Mouse (Mus musculus) intestine, embryonic 16.5 days (tissue): ENCODE measurements around the gene Rrp7a. TPM values are rescaled to one million over a fixed set of nuclear protein-coding genes. Genes with fewer than 3 reads are reported as not detected.

Experiments used
- ATAC-seq: fragments of 200-750 bp; cut with Nextera tagmentation; 2 replicates; pipeline ENCODE4 v1.8.0; 2017; ENCODE audit warnings: moderate TSS enrichment, moderate library complexity
- H3K27ac ChIP-seq: fragments of 300-500 bp; sonication (generic); 2 replicates; pipeline ENCODE4 v1.5.1; 2014; ENCODE audit warnings: mild to moderate bottlenecking, low read length
- H3K27me3 ChIP-seq: fragments of 300-500 bp; sonication (generic); replicated peaks from 2 replicates; pipeline ENCODE4 v1.6.1; 2014; ENCODE audit warnings: low read length, control low read depth, mixed read lengths; ENCODE audit not compliant: control insufficient read depth, insufficient read depth
- H3K36me3 ChIP-seq: fragments of 300-500 bp; sonication (generic); 2 replicates; pipeline ENCODE4 v1.6.1; 2014; ENCODE audit warnings: low read length, control low read depth; ENCODE audit not compliant: control insufficient read depth, insufficient read depth
- H3K4me1 ChIP-seq: fragments of 300-500 bp; sonication (generic); 2 replicates; pipeline ENCODE4 v1.6.1; 2014; ENCODE audit warnings: low read length, control low read depth, mixed read lengths; ENCODE audit not compliant: control insufficient read depth, insufficient read depth
- H3K4me2 ChIP-seq: fragments of 300-500 bp; sonication (generic); 2 replicates; pipeline ENCODE4 v1.6.1; 2014; ENCODE audit warnings: low read depth, low read length, control low read depth
- H3K4me3 ChIP-seq: fragments of 300-500 bp; sonication (generic); 2 replicates; pipeline ENCODE4 v1.5.1; 2014; ENCODE audit warnings: mild to moderate bottlenecking, low read length
- H3K9ac ChIP-seq: fragments of 300-500 bp; sonication (generic); 2 replicates; pipeline ENCODE4 v1.6.1; 2014; ENCODE audit warnings: low read depth, low read length
- H3K9me3 ChIP-seq: fragments of 300-500 bp; sonication (generic); 2 replicates; pipeline ENCODE4 v1.6.1; 2016; ENCODE audit warnings: low read length, control low read depth; ENCODE audit not compliant: control insufficient read depth
- WGBS: fragments of 180-500 bp; shearing (Covaris S2); extraction: QIAGEN DNeasy Blood & Tissue Kit; methylation state at CpG from one replicate; pipeline ENCODE4 v1.1.7; 2014; 5-methylcytosine and 5-hydroxymethylcytosine counted together
- polyA plus RNA-seq: library from polyadenylated mRNA; unstranded; fragments of >200 nt; fragmentation: Nextera tagmentation; extraction: Ambion mirVana; gene quantifications from 2 replicates; pipeline ENCODE4 v1.2.1, GENCODE M21; 2015

The Rrp7a gene
- polyA plus RNA-seq, 1 experiment from 2014 or later = 75.4 TPM

DNA sequence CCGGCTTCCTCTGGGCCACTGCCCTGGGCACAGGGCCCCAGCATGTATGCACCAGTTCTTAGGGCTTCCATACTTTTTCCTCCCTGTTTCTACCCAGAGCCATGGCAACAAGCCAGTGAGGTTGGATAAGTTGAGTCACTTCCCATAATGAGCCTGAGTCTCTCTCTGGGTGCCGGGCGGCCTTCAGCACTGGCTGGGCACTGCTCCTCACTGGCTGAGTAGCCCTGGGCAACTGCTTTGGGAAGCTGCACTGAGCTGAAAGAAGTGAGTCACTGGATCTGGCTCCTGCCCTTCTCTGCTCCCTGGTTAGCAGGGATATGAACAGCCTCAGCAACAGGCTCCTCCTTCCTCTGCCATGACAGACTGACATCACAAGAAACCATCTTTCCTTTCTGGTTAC, 44.0 kb upstream of the Rrp7a start:
- H3K27me3 ChIP-seq = no peaks in the 10 kb centered on the region
- no peak for ATAC-seq
- H3K36me3 ChIP-seq = peaks cover 5% of the 10 kb centered on the region; the same call in 1 of the 2 replicates
- no peaks in the 10 kb centered on the region for H3K9me3 ChIP-seq
- peaks cover 47% of the 10 kb centered on the region for H3K4me1 ChIP-seq
- no peak overlapping the region for H3K4me2 ChIP-seq
- no peak overlapping the region for H3K4me3 ChIP-seq
- WGBS = 83% methylated on average over 3 of the region's 3 CpGs
- no peak overlapping the region for H3K9ac ChIP-seq
- peak overlapping the region; percentile 15; the same call in 1 of the 2 replicates for H3K27ac ChIP-seq

DNA sequence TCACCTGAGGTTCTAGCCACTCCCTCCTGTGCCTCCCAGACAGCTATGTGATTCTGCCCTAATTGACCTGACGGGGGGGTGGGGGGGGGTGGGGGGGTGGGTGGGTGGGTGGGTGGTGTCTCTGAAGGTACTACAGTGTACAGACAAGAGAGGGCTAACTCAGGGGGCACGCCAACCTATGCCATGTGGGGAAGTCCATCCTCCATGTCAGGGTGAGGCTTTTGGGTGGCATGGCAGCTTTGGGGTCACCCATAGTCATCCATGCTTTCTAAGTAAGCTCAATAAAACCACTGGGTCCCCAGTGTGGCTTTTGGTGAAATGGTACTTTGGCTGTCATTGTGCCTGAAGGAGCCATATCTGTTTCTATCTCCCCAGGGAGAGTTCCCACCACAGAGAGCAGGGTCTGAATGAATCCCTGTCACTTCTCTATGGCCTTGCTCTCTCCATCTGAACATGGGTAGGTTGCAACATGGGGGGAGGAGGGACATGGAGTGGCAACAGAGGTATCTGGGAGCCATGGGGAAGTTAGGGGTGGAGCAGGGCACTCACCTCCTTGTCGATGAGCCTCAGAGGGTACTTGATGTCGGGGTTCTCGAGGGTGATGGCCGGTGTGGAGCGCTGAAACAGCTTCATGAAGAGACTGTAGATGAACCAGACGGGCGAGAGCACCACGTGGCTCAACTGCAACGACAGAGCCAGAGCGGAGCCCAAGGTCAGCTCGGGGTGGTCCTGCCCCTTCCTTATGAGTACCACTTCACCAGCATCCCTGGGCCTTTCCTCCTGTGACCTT, 43.1 kb upstream of the Rrp7a start:
- no peak overlapping the region for H3K27ac ChIP-seq
- H3K4me2 ChIP-seq = no peak overlapping the region
- H3K4me1 ChIP-seq = peaks cover 41% of the 10 kb centered on the region
- no peak overlapping the region for H3K9ac ChIP-seq
- no peaks in the 10 kb centered on the region for H3K27me3 ChIP-seq
- WGBS = 86% methylated on average over 13 of the region's 13 CpGs
- no peaks in the 10 kb centered on the region for H3K9me3 ChIP-seq
- no peak for ATAC-seq
- H3K4me3 ChIP-seq = no peak overlapping the region
- H3K36me3 ChIP-seq = peaks cover 5% of the 10 kb centered on the region; the same call in 1 of the 2 replicates

DNA sequence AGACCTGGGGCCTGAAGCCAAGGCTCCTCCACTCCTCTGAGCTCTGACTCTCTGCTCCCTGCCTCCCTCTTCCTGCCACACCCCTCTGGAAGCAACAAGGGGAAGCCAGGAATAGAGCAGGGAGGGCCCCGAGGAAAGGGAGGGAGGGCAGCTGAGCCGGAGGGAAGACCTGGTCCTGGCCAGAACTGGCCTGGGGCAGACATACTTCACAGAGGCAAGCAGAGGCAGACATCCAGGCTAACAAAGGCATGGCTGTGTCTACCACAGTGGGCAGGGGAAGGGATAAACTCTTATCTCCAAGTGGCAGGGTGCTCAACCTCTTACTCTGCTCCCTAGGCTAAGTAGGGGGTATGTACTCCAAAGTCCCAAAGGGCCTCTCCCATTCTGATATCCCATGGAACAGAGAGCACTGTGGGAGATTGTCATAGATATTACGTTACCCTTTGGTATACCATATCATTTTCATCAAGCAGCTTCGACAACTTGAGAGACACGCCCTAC, 42.4 kb upstream of the Rrp7a start:
- peak; percentile 74 for ATAC-seq
- Histone ChIP-seq H3K27ac (peak overlapping the region; percentile 73), H3K27me3 (no peaks in the 10 kb centered on the region), H3K36me3 (peaks cover 5% of the 10 kb centered on the region; the same call in 1 of the 2 replicates), H3K4me1 (peaks cover 35% of the 10 kb centered on the region), H3K4me3 (no peak overlapping the region), H3K9ac (no peak overlapping the region), H3K9me3 (no peaks in the 10 kb centered on the region), H3K4me2 (no peak overlapping the region)
- WGBS = 48% methylated on average over 5 of the region's 5 CpGs

DNA sequence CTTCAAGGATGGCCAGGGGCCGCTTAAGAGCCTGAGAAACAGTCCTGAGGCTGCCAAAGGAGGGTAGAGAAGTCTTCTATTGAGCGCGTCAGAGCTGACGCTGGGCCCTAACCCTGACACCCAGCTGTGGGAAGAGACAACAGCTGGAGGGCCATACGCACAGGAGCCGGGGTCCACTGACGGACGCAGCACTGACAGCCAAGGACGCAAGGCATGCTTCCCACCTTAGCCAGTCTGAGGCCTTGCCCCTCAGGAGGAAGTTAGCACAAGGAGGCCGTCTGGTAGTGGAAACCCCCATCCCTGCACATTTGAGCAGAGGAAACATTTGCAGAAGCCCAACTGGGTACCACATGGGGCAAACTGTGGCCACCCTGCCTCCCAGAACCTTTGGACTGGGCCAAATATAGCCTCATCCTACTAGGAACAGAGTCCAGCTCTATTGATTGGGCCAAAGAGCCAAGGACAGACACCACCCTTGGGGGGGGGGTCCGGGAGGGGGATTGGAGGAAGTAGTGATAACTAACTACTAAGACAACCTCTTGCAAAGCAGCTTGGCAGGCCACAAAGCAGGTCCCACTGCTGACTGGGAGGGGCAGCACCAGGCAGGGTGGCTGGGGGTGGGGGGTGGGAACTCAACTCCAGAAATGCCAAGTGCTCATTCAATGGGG, 40.4 kb upstream of the Rrp7a start:
- Histone ChIP-seq H3K27me3 (no peaks in the 10 kb centered on the region), H3K36me3 (peaks cover 15% of the 10 kb centered on the region), H3K4me1 (peaks cover 31% of the 10 kb centered on the region), H3K27ac (0 out of 2 replicates have a peak overlapping the region, but pooled peaks have one; percentile 2), H3K4me3 (no peak overlapping the region), H3K9me3 (no peaks in the 10 kb centered on the region), H3K9ac (0 out of 2 replicates have a peak overlapping the region, but pooled peaks have one; percentile 11), H3K4me2 (no peak overlapping the region)
- WGBS = 87% methylated on average over 11 of the region's 11 CpGs
- peak; percentile 43 for ATAC-seq

DNA sequence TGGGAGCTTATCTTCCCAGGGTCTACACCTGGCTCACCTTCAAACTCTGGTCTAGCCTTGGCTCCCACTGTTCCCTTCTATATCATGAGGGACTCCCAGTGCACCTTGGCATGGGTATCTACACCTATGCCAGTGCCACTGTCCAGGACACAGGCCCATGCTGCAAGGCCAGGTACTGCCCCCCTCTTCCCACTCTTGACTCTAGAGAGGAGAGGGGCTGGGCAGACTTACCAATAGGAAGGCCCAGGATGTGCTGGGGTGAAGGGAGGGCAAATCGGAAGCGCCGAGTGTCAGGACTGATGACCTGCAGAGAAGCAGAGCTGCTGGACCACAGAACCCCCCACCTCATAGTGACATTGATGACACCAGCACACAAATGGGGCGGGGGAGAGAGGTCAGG, 39.4 kb upstream of the Rrp7a start:
- Histone ChIP-seq H3K4me1 (peaks cover 21% of the 10 kb centered on the region), H3K4me2 (no peak overlapping the region), H3K27me3 (no peaks in the 10 kb centered on the region), H3K9ac (no peak overlapping the region), H3K36me3 (peaks cover 15% of the 10 kb centered on the region), H3K4me3 (no peak overlapping the region), H3K27ac (no peak overlapping the region), H3K9me3 (no peaks in the 10 kb centered on the region)
- WGBS = 92% methylated on average over 4 of the region's 4 CpGs
- no peak for ATAC-seq

DNA sequence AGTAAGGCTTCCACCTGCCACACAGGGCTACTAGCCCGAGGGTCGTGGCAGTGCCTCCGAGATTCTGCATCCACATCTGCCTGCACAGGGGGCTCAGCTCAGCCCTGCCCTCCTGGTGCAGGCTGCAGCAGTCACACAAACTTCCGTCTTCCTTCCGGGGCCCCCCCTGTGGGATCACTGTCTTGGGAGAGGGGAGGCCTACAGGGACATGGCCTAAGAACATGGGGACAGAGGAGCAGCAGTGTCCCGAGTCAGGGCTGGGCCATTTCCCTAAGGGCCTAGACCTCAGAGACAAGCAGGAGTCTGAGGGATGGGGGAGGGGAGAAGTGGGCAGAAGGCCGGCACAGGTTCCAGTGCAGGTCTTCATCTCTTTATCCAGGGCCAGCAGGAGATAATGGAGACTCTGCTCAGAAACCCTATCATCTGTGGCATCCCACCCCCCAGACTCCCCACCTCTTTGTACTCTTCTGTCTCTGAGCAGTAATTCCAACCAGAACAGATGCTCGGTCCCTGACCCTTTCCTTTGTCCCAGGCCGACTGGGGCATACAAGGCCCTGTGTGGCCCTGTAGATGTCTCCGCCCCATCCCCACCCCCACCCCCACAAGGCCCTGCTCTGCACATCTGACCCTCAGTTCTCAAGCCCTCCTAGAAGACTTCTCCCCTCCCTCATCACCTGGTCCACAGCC, 38.6 kb upstream of the Rrp7a start:
- Histone ChIP-seq H3K9ac (no peak overlapping the region), H3K36me3 (peaks cover 15% of the 10 kb centered on the region), H3K27ac (no peak overlapping the region), H3K4me3 (no peak overlapping the region), H3K4me2 (no peak overlapping the region), H3K4me1 (peaks cover 13% of the 10 kb centered on the region), H3K27me3 (no peaks in the 10 kb centered on the region), H3K9me3 (no peaks in the 10 kb centered on the region)
- WGBS = 60% methylated on average over 10 of the region's 10 CpGs
- ATAC-seq = no peak

DNA sequence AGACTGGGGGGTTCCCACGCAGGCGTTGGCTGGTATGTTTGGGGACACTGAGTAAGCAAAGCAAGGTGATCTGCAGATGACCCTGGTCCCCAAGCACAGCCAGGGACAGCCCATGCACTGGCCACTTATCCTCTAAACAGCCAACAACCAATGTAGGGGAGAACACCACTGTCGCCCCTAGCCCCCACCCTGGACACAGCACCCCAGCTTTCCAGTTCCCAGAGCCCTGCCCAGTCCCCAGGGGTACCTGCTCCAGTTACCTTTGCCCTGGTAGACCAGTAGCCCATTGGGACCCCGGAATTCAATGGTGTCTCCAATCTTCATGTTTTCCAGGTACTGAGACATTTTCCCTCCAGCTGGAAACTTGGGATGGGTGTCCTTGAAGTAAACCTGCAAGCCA, 38.0 kb upstream of the Rrp7a start:
- no peak for ATAC-seq
- Histone ChIP-seq H3K27ac (no peak overlapping the region), H3K9me3 (no peaks in the 10 kb centered on the region), H3K4me1 (peaks cover 16% of the 10 kb centered on the region), H3K9ac (no peak overlapping the region), H3K27me3 (no peaks in the 10 kb centered on the region), H3K36me3 (peaks cover 15% of the 10 kb centered on the region), H3K4me3 (no peak overlapping the region), H3K4me2 (no peak overlapping the region)
- WGBS = 92% methylated on average over 4 of the region's 4 CpGs

DNA sequence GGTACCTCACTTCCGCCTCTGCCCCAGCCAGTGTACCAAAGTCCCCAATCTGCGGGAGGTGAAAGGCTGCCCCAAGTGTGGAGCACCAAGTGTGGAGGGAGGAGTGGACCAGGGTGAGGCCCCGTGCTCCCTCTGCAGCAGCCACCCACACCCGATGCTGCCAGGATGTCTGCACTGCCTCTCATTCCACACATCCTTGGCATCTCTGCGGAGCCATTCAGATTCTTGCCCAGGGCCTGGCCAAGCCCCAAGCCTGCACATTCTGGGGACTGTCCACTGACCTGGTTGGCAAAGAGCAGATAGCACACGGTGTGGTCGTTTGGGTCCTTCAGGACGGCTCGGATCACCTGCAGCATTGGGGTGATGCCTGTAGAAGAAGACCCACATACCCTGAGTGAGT, 37.2 kb upstream of the Rrp7a start:
- H3K4me3 ChIP-seq = no peak overlapping the region
- WGBS = 98% methylated on average over 9 of the region's 9 CpGs
- no peak overlapping the region for H3K27ac ChIP-seq
- H3K36me3 ChIP-seq = peaks cover 15% of the 10 kb centered on the region
- no peaks in the 10 kb centered on the region for H3K9me3 ChIP-seq
- H3K4me2 ChIP-seq = no peak overlapping the region
- no peak for ATAC-seq
- no peak overlapping the region for H3K9ac ChIP-seq
- peaks cover 11% of the 10 kb centered on the region for H3K4me1 ChIP-seq
- H3K27me3 ChIP-seq = no peaks in the 10 kb centered on the region

DNA sequence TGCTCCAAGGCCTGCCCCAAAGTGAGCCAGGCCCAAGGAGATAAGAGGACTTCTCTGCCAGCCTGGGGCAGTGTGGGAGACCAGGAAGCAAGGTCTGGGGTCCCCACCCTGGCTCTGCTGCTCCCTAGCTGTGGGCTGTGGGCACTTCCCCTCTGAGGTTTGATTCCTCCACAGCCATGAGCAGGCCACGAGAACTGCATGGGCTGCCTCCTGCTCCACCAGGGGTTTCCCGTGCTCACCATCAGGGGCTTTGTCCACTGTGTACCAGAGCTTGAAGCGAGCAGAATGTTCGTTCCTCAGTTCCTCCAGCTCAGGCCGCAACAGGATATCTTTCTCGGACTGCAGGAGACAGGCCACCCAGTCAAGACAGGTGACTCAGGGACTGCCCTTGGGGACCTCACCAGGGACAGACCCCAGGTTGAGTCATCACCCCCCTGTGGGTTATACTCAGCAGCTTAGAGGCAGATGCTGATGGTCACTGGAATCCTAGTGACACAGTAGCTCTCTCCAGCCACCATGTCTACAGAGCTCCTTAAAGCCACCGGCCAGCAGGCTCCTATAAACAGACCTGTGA, 36.1 kb upstream of the Rrp7a start:
- H3K27me3 ChIP-seq = no peaks in the 10 kb centered on the region
- H3K9ac ChIP-seq = no peak overlapping the region
- H3K4me3 ChIP-seq = no peak overlapping the region
- peaks cover 16% of the 10 kb centered on the region for H3K36me3 ChIP-seq
- no peak overlapping the region for H3K27ac ChIP-seq
- ATAC-seq = no peak
- H3K4me2 ChIP-seq = no peak overlapping the region
- WGBS = 87% methylated on average over 7 of the region's 7 CpGs
- H3K9me3 ChIP-seq = no peaks in the 10 kb centered on the region
- H3K4me1 ChIP-seq = peaks cover 10% of the 10 kb centered on the region; the same call in 1 of the 2 replicates
